Mouse (Mus musculus): ENCODE results near the gene Hoxc6. TPM values are rescaled to one million over a fixed set of nuclear protein-coding genes. Genes with fewer than 3 reads are reported as not detected.
A peak's percentile ranks its signal among the peaks of the same experiment; 100 is the strongest.

The Hoxc6 gene
- polyA plus RNA-seq, 1 experiment from 2014 or later = 0.49 TPM

DNA sequence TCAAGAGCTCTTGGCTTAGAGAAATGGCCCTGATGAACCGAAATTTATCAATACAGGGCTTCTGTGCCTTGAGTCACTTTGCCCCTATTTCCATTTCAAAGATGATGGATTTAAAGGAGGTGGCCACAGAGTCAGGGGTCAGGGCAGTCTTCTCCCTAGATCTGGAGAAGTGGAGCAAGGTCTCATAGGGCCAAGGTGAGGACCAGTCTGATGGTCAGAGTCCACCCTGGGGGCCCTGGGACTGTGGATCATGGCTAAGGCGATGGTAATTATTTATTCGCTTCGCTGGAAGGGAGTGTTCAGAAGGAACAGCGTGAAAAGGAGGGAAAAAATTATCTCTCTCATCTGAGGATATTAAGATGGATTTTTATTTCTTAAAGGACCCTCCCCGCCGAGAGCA, 23.0 kb upstream of the Hoxc6 start:
- no peaks in the 10 kb centered on the region for H3K36me3 ChIP-seq (ENCODE audit: control insufficient read depth, insufficient read depth, low read length)
- peaks cover 98% of the 10 kb centered on the region for H3K27me3 ChIP-seq (ENCODE audit: control insufficient read depth, insufficient read depth, low read length)
- no peak overlapping the region for H3K27ac ChIP-seq (ENCODE audit: low read depth, low read length)
- no peaks in the 10 kb centered on the region for H3K9me3 ChIP-seq (replicated peaks; ENCODE audit: control insufficient read depth, low read length)
- no peak overlapping the region for H3K9ac ChIP-seq (ENCODE audit: low read depth, low read length)
- ATAC-seq (replicated peaks; ENCODE audit: insufficient number of reproducible peaks, low FRiP score, low TSS enrichment) = no peak
- H3K4me3 ChIP-seq (ENCODE audit: low read depth, low read length) = no peak overlapping the region
- H3K4me2 ChIP-seq = no peak overlapping the region
- WGBS (ENCODE audit: insufficient replicate concordance) = 6% methylated on average over 7 of the region's 7 CpGs
- H3K4me1 ChIP-seq (ENCODE audit: control insufficient read depth, insufficient read depth, low read length) = 0 out of 2 replicates have a peak, but pooled peaks cover 3% of the 10 kb centered on the region

DNA sequence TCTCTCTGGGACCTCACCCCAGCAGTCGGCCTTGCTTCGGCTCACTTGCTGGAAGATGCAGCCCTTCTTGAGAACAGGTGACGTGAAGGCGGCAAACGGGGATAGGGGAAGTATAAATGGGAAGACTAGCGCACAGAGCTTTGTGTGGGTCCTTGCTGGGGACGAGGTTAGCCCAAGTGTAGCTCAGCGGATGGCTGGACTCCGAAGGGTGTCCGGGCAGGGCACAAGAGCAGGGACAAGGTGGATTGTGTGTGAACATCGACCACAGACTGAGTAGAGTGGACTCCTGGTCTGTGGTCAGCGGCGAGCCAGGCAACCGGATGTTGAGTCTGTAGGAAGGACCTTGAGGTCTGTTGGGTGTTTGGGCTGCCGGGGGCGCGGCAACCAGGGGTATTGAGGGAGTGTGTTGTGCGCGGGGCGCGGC, 22.4 kb upstream of the Hoxc6 start:
- H3K36me3 ChIP-seq (ENCODE audit: control insufficient read depth, insufficient read depth, low read length) = no peaks in the 10 kb centered on the region
- no peak overlapping the region for H3K9ac ChIP-seq (ENCODE audit: low read depth, low read length)
- no peak for ATAC-seq (replicated peaks; ENCODE audit: insufficient number of reproducible peaks, low FRiP score, low TSS enrichment)
- no peak overlapping the region for H3K4me2 ChIP-seq
- H3K27ac ChIP-seq (ENCODE audit: low read depth, low read length) = no peak overlapping the region
- H3K4me1 ChIP-seq (ENCODE audit: control insufficient read depth, insufficient read depth, low read length) = 0 out of 2 replicates have a peak, but pooled peaks cover 3% of the 10 kb centered on the region
- peaks cover 98% of the 10 kb centered on the region for H3K27me3 ChIP-seq (ENCODE audit: control insufficient read depth, insufficient read depth, low read length)
- WGBS (ENCODE audit: insufficient replicate concordance) = 1% methylated on average over 21 of the region's 21 CpGs
- H3K9me3 ChIP-seq (replicated peaks; ENCODE audit: control insufficient read depth, low read length) = no peaks in the 10 kb centered on the region
- H3K4me3 ChIP-seq (ENCODE audit: low read depth, low read length) = no peak overlapping the region

GRCm38 (mm10) chr15:102976171-102976570, 21.9 kb upstream of the Hoxc6 start, which contains the start of gene Hoxc9:
Gene Hoxc9 (plus strand): TSS chr15:102976439.
- no peak within 1 kb of the TSS for H3K9ac ChIP-seq (ENCODE audit: low read depth, low read length)
- peak within 1 kb of the TSS; percentile 26; the same call in 1 of the 2 replicates for H3K4me3 ChIP-seq (ENCODE audit: low read depth, low read length)
- no peaks in the 10 kb centered on the region for H3K9me3 ChIP-seq (replicated peaks; ENCODE audit: control insufficient read depth, low read length)
- H3K4me1 ChIP-seq (ENCODE audit: control insufficient read depth, insufficient read depth, low read length) = 0 out of 2 replicates have a peak, but pooled peaks cover 3% of the 10 kb centered on the region
- ATAC-seq (replicated peaks; ENCODE audit: insufficient number of reproducible peaks, low FRiP score, low TSS enrichment) = no peak
- WGBS (ENCODE audit: insufficient replicate concordance) = 0% methylated on average over 11 of the region's 20 CpGs
- peak within 1 kb of the TSS; percentile 45 for H3K4me2 ChIP-seq
- H3K36me3 ChIP-seq (ENCODE audit: control insufficient read depth, insufficient read depth, low read length) = no peaks in the 10 kb centered on the region
- H3K27ac ChIP-seq (ENCODE audit: low read depth, low read length) = no peak within 1 kb of the TSS
- H3K27me3 ChIP-seq (ENCODE audit: control insufficient read depth, insufficient read depth, low read length) = peaks cover 98% of the 10 kb centered on the region

- 0 out of 2 replicates have a peak, but pooled peaks cover 3% of the 10 kb centered on the region for H3K4me1 ChIP-seq (ENCODE audit: control insufficient read depth, insufficient read depth, low read length)
- no peaks in the 10 kb centered on the region for H3K9me3 ChIP-seq (replicated peaks; ENCODE audit: control insufficient read depth, low read length)
- peaks cover 98% of the 10 kb centered on the region for H3K27me3 ChIP-seq (ENCODE audit: control insufficient read depth, insufficient read depth, low read length)
- H3K4me2 ChIP-seq = peak overlapping the region; percentile 45
- no peak overlapping the region for H3K9ac ChIP-seq (ENCODE audit: low read depth, low read length)
- peak overlapping the region; percentile 26; the same call in 1 of the 2 replicates for H3K4me3 ChIP-seq (ENCODE audit: low read depth, low read length)
- WGBS (ENCODE audit: insufficient replicate concordance) = under 1% methylated on average over 37 of the region's 37 CpGs
- no peak overlapping the region for H3K27ac ChIP-seq (ENCODE audit: low read depth, low read length)
- H3K36me3 ChIP-seq (ENCODE audit: control insufficient read depth, insufficient read depth, low read length) = no peaks in the 10 kb centered on the region
- no peak for ATAC-seq (replicated peaks; ENCODE audit: insufficient number of reproducible peaks, low FRiP score, low TSS enrichment)
These were observed 21.2 kb upstream of the Hoxc6 start for GRCm38 (mm10) chr15:102976631-102977422.

- Histone ChIP-seq H3K27ac (ENCODE audit: low read depth, low read length) (no peak overlapping the region), H3K4me2 (peak overlapping the region; percentile 45), H3K36me3 (ENCODE audit: control insufficient read depth, insufficient read depth, low read length) (no peaks in the 10 kb centered on the region), H3K4me1 (ENCODE audit: control insufficient read depth, insufficient read depth, low read length) (0 out of 2 replicates have a peak, but pooled peaks cover 3% of the 10 kb centered on the region), H3K27me3 (ENCODE audit: control insufficient read depth, insufficient read depth, low read length) (peaks cover 98% of the 10 kb centered on the region), H3K9me3 (replicated peaks; ENCODE audit: control insufficient read depth, low read length) (no peaks in the 10 kb centered on the region), H3K4me3 (ENCODE audit: low read depth, low read length) (peak overlapping the region; percentile 26; the same call in 1 of the 2 replicates), H3K9ac (ENCODE audit: low read depth, low read length) (no peak overlapping the region)
- 2% methylated on average over 16 of the region's 16 CpGs for WGBS (ENCODE audit: insufficient replicate concordance)
- ATAC-seq (replicated peaks; ENCODE audit: insufficient number of reproducible peaks, low FRiP score, low TSS enrichment) = no peak
These were observed 20.6 kb upstream of the Hoxc6 start for GRCm38 (mm10) chr15:102977423-102977974.

- H3K9me3 ChIP-seq (replicated peaks; ENCODE audit: control insufficient read depth, low read length) = no peaks in the 10 kb centered on the region
- H3K4me2 ChIP-seq = no peak overlapping the region
- H3K9ac ChIP-seq (ENCODE audit: low read depth, low read length) = no peak overlapping the region
- H3K36me3 ChIP-seq (ENCODE audit: control insufficient read depth, insufficient read depth, low read length) = no peaks in the 10 kb centered on the region
- no peak for ATAC-seq (replicated peaks; ENCODE audit: insufficient number of reproducible peaks, low FRiP score, low TSS enrichment)
- H3K27me3 ChIP-seq (ENCODE audit: control insufficient read depth, insufficient read depth, low read length) = peaks cover 98% of the 10 kb centered on the region
- no peak overlapping the region for H3K27ac ChIP-seq (ENCODE audit: low read depth, low read length)
- WGBS (ENCODE audit: insufficient replicate concordance) = 2% methylated on average over 13 of the region's 13 CpGs
- H3K4me3 ChIP-seq (ENCODE audit: low read depth, low read length) = no peak overlapping the region
- H3K4me1 ChIP-seq (ENCODE audit: control insufficient read depth, insufficient read depth, low read length) = 0 out of 2 replicates have a peak, but pooled peaks cover 3% of the 10 kb centered on the region
These were observed 19.2 kb upstream of the Hoxc6 start for GRCm38 (mm10) chr15:102978615-102979515.

- ATAC-seq (replicated peaks; ENCODE audit: insufficient number of reproducible peaks, low FRiP score, low TSS enrichment) = no peak
- H3K9ac ChIP-seq (ENCODE audit: low read depth, low read length) = no peak overlapping the region
- no peak overlapping the region for H3K4me2 ChIP-seq
- H3K4me1 ChIP-seq (ENCODE audit: control insufficient read depth, insufficient read depth, low read length) = 0 out of 2 replicates have a peak, but pooled peaks cover 3% of the 10 kb centered on the region
- peaks cover 100% of the 10 kb centered on the region for H3K27me3 ChIP-seq (ENCODE audit: control insufficient read depth, insufficient read depth, low read length)
- H3K9me3 ChIP-seq (replicated peaks; ENCODE audit: control insufficient read depth, low read length) = no peaks in the 10 kb centered on the region
- H3K4me3 ChIP-seq (ENCODE audit: low read depth, low read length) = no peak overlapping the region
- H3K36me3 ChIP-seq (ENCODE audit: control insufficient read depth, insufficient read depth, low read length) = no peaks in the 10 kb centered on the region
- 0% methylated on average over 1 of the region's 1 CpGs for WGBS (ENCODE audit: insufficient replicate concordance)
- no peak overlapping the region for H3K27ac ChIP-seq (ENCODE audit: low read depth, low read length)
These were observed 18.1 kb upstream of the Hoxc6 start for GRCm38 (mm10) chr15:102979936-102980335.

GRCm38 (mm10) chr15:102980352-102980751, 17.7 kb upstream of the Hoxc6 start:
- Histone ChIP-seq H3K9ac (ENCODE audit: low read depth, low read length) (no peak overlapping the region), H3K4me3 (ENCODE audit: low read depth, low read length) (no peak overlapping the region), H3K27me3 (ENCODE audit: control insufficient read depth, insufficient read depth, low read length) (peaks cover 100% of the 10 kb centered on the region), H3K4me1 (ENCODE audit: control insufficient read depth, insufficient read depth, low read length) (0 out of 2 replicates have a peak, but pooled peaks cover 3% of the 10 kb centered on the region), H3K4me2 (no peak overlapping the region), H3K36me3 (ENCODE audit: control insufficient read depth, insufficient read depth, low read length) (no peaks in the 10 kb centered on the region), H3K27ac (ENCODE audit: low read depth, low read length) (no peak overlapping the region), H3K9me3 (replicated peaks; ENCODE audit: control insufficient read depth, low read length) (no peaks in the 10 kb centered on the region)
- WGBS (ENCODE audit: insufficient replicate concordance) = 3% methylated on average over 11 of the region's 11 CpGs
- no peak for ATAC-seq (replicated peaks; ENCODE audit: insufficient number of reproducible peaks, low FRiP score, low TSS enrichment)

Measured in heart, embryonic 11.5 days (tissue).